Mouse (Mus musculus) MEL (cell line): ENCODE results near the gene Deup1.
"Not testable (repeated sequence)": the region's sequence is repeated elsewhere in the genome, so short reads cannot be mapped to it uniquely, and the experiment has no call there.

ENCODE experiments used
- CHD1 ChIP-seq: IDR thresholded peaks from 2 replicates; pipeline ENCODE4 v1.6.1; 2012; ENCODE audit warnings: low read depth, mild to moderate bottlenecking, inconsistent platforms, low read length, improper control_type of control experiment
- CTCF ChIP-seq, 3 experiments: IDR thresholded peaks in 2 of 3; conservative IDR thresholded peaks in 1 of 3; 2 replicates each; pipeline ENCODE4 v1.5.1; 2011 to 2012; ENCODE audit warnings: low read length in 3 of 3, low read depth in 2 of 3, mild to moderate bottlenecking in 2 of 3, improper control_type of control experiment in 1 of 3, inconsistent platforms in 1 of 3, mixed read lengths in 1 of 3, moderate library complexity in 1 of 3; ENCODE audit not compliant: control insufficient read depth in 1 of 3, insufficient read depth in 1 of 3, poor library complexity in 1 of 3, severe bottlenecking in 1 of 3
- ELF1 ChIP-seq: IDR thresholded peaks from 2 replicates; pipeline ENCODE4 v1.6.1; 2014; ENCODE audit warnings: low read depth, mild to moderate bottlenecking, inconsistent platforms, low read length, improper control_type of control experiment, moderate library complexity
- MAX ChIP-seq: IDR thresholded peaks from 2 replicates; pipeline ENCODE4 v1.6.1; 2011; ENCODE audit warnings: low read length, improper control_type of control experiment
- POLR2A ChIP-seq, 2 experiments: IDR thresholded peaks; 2 replicates each; pipeline ENCODE4 v1.6.1; 2011 to 2012; ENCODE audit warnings: low read length in 2 of 2, mild to moderate bottlenecking in 2 of 2, control low read depth in 1 of 2, improper control_type of control experiment in 1 of 2, low read depth in 1 of 2, moderate library complexity in 1 of 2; ENCODE audit not compliant: control insufficient read depth in 1 of 2, insufficient read depth in 1 of 2, poor library complexity in 1 of 2

- TF ChIP-seq POLR2A (IDR thresholded peaks at IDR 0.05; ENCODE audit: control insufficient read depth in 1 of 2, insufficient read depth in 1 of 2, low read depth in 1 of 2, low read length in 2 of 2, poor library complexity in 1 of 2); ELF1; CTCF (IDR thresholded peaks at IDR 0.05 in 2 of 3, conservative IDR thresholded peaks at IDR 0.05 in 1 of 3; ENCODE audit: control insufficient read depth in 1 of 3, insufficient read depth in 1 of 3, low read depth in 2 of 3, low read length in 3 of 3, poor library complexity in 1 of 3, severe bottlenecking in 1 of 3); CHD1; MAX: not testable (repeated sequence)
These were observed 76.7 kb downstream of the Deup1 start for GRCm38 (mm10) chr9:15551073-15551472.
